Mouse (Mus musculus) MEL (cell line): ENCODE data around the gene Exph5.

Experiments
- CTCF ChIP-seq, 3 experiments: IDR thresholded peaks in 2 of 3; conservative IDR thresholded peaks in 1 of 3; 2 replicates each; pipeline ENCODE4 v1.5.1; 2011 to 2012; ENCODE audit warnings: low read length in 3 of 3, low read depth in 2 of 3, mild to moderate bottlenecking in 2 of 3, improper control_type of control experiment in 1 of 3, inconsistent platforms in 1 of 3, mixed read lengths in 1 of 3, moderate library complexity in 1 of 3; ENCODE audit not compliant: control insufficient read depth in 1 of 3, insufficient read depth in 1 of 3, poor library complexity in 1 of 3, severe bottlenecking in 1 of 3
- EP300 ChIP-seq, 2 experiments: IDR thresholded peaks; 2 replicates each; pipeline ENCODE4 v1.6.1; 2011; ENCODE audit warnings: improper control_type of control experiment in 2 of 2, low read length in 2 of 2, low read depth in 1 of 2, mild to moderate bottlenecking in 1 of 2

DNA sequence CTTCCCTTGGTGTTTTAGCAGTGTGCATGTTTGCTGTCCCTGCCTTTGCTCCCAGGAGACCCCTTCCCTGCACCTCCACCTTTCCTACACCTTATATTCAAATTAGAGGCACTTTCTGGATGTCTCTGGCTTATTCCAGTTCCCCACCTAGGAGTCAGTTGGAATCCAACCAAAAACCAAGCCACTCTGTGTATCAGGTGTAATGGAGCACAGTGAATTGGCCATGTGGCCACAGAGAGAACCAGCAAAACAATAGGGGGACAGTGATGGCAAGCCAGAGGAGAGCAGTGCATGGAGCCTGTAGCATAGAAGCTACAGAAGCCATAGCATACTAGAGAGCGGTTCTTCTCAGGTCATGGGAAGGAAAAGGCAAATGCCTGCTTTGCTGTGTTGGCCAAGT lies 11.5 kb downstream of the Exph5 start:
- TF ChIP-seq CTCF (IDR thresholded peaks at IDR 0.05 in 2 of 3, conservative IDR thresholded peaks at IDR 0.05 in 1 of 3; ENCODE audit: control insufficient read depth in 1 of 3, insufficient read depth in 1 of 3, low read depth in 2 of 3, low read length in 3 of 3, poor library complexity in 1 of 3, severe bottlenecking in 1 of 3) (no peak), EP300 (IDR thresholded peaks at IDR 0.05; ENCODE audit: low read depth in 1 of 2, low read length in 2 of 2) (no peak)
